Mouse (Mus musculus): Measurements from ENCODE around the gene Adcy5. TPM values are rescaled to one million over a fixed set of nuclear protein-coding genes. Genes with fewer than 3 reads are reported as not detected.

Adcy5 gene
- total RNA-seq, 2 experiments from 2014 or later = 78.7 to 83.5 TPM

- peak; percentile 37 to 60 for DNase-seq (ENCODE audit: low spot score in 2 of 2)
Observed at GRCm38 (mm10) chr16:35155391-35156305, 971 bp downstream of the Adcy5 start.

DNA sequence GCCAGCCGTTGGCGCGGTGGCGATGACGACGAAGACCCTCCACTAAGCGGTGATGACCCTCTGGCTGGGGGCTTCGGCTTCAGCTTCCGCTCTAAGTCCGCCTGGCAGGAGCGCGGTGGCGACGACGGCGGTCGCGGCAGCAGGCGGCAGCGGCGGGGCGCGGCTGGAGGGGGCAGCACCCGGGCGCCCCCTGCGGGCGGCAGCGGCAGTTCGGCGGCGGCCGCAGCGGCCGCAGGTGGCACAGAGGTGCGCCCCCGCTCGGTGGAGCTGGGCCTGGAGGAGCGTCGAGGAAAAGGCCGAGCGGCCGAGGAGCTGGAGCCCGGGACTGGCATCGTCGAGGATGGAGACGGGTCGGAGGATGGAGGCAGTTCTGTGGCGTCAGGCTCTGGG, 1.6 kb downstream of the Adcy5 start:
- DNase-seq (ENCODE audit: low spot score in 2 of 2) = peak in 1 of 2 experiments; percentile 39

DNA sequence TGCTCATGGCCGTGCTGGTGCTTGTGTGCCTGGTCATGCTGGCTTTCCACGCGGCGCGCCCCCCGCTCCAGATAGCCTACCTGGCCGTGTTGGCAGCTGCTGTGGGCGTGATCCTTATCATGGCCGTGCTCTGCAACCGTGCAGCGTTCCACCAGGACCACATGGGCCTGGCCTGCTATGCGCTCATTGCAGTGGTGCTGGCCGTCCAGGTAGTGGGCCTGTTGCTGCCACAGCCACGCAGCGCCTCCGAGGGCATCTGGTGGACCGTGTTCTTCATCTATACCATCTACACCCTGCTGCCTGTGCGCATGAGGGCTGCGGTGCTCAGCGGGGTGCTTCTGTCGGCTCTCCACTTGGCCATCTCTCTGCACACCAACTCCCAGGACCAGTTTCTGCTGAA, 2.2 kb downstream of the Adcy5 start:
- DNase-seq (ENCODE audit: low spot score in 2 of 2) = no peak

GRCm38 (mm10) chr16:35159532-35159931, 4.9 kb downstream of the Adcy5 start:
- DNase-seq (ENCODE audit: low spot score in 2 of 2) = no peak

- peak in 1 of 2 experiments; percentile 85 for DNase-seq (ENCODE audit: low spot score in 2 of 2)
Observed at GRCm38 (mm10) chr16:35159991-35160390, 5.3 kb downstream of the Adcy5 start.

- peak in 1 of 2 experiments; percentile 55 for DNase-seq (ENCODE audit: low spot score in 2 of 2)
Observed at GRCm38 (mm10) chr16:35164361-35165224, 9.9 kb downstream of the Adcy5 start.

DNA sequence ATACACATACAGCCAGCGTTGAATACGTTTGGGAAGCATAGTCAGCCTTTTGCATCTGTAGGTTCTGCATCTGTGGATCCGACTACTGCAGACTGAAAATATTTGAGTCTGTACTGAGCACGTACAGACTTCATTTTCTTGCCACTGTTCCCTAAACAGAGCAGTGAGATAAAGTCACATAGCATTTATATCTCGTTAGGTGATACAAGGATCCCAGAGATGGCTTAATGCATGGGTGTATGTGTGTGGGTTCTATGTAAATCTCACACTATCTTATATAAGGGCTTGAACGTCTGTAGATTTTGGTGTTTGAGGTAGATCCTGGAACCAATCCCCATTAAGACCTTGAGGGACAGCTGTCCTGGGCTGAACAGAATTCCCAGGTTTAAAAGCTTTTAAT, 10.7 kb downstream of the Adcy5 start:
- DNase-seq (ENCODE audit: low spot score in 2 of 2) = no peak

DNA sequence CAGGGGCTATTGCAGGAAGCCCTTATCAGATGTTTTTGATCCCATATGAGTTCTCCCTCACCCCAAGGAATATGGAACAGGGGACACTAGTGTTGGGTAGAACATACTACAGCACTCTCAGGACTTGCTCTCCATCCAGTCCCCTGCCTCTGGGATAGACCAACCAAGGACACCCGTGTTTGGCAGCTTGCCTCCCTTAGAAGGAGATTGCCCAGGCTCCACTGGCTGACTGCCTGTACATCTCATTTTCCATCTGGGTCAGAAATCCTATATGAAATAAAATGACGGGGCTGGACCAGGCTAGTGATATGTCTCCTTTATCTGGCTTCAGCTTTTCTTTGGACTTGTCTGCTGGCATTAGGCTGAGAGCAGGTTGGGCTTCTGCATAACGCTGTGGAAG, 11.1 kb downstream of the Adcy5 start:
- no peak for DNase-seq (ENCODE audit: low spot score in 2 of 2)

- no peak for DNase-seq (ENCODE audit: low spot score in 2 of 2)
Observed at GRCm38 (mm10) chr16:35169431-35169830, 14.8 kb downstream of the Adcy5 start.

GRCm38 (mm10) chr16:35172195-35172594, 17.5 kb downstream of the Adcy5 start:
- no peak for DNase-seq (ENCODE audit: low spot score in 2 of 2)

DNA sequence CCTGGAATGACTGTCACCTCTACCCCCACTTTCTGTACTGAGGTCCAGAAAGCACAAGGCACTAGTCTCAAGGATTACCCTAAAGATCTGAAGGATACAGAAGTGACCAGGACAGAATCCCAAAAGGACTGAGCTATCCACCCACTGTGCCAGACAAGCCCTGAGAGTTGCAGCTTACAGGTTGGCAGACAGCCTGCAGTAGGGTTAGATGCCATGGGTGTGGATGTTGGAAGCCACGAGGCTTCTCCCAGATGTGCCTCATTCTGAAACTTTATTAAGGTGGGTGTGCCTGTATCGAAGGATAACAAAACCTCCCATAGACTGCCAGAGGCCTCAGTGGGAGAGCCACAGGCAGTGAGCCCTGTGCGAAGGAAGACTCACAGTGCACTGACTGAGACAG, 23.8 kb downstream of the Adcy5 start:
- no peak for DNase-seq (ENCODE audit: low spot score in 2 of 2)

GRCm38 (mm10) chr16:35179082-35179481, 24.4 kb downstream of the Adcy5 start:
- peak in 1 of 2 experiments; percentile 43 for DNase-seq (ENCODE audit: low spot score in 2 of 2)

GRCm38 (mm10) chr16:35183161-35183560, 28.5 kb downstream of the Adcy5 start:
- DNase-seq (ENCODE audit: low spot score in 2 of 2) = peak in 1 of 2 experiments; percentile 51

- DNase-seq (ENCODE audit: low spot score in 2 of 2) = peak in 1 of 2 experiments; percentile 41
Observed at GRCm38 (mm10) chr16:35188111-35188510, 33.4 kb downstream of the Adcy5 start.

- no peak for DNase-seq (ENCODE audit: low spot score in 2 of 2)
Observed at GRCm38 (mm10) chr16:35189420-35190141, 34.9 kb downstream of the Adcy5 start.

GRCm38 (mm10) chr16:35190777-35191176, 36.1 kb downstream of the Adcy5 start:
- no peak for DNase-seq (ENCODE audit: low spot score in 2 of 2)

DNA sequence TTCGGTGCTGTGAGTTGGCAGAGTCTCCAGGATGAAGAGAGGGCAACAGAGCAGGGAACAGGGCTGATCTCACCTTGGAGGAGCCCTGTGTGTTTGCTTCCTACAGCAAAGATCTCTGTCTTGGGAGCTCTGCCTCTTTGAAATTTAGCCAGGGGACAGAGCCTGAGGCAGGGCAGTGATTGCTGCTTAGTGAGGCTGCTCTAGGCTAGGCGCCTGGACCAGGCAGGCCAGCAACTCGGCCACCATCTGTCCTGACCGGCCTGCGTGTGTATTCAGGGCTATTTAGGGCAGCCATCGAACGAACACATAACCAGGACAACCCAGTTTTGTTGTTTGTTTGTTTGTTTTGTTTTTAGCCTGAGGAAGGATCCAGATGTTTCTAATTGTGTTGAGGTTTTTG, 36.6 kb downstream of the Adcy5 start:
- no peak for DNase-seq (ENCODE audit: low spot score in 2 of 2)

- no peak for DNase-seq (ENCODE audit: low spot score in 2 of 2)
Observed at GRCm38 (mm10) chr16:35192471-35192870, 37.8 kb downstream of the Adcy5 start.

DNA sequence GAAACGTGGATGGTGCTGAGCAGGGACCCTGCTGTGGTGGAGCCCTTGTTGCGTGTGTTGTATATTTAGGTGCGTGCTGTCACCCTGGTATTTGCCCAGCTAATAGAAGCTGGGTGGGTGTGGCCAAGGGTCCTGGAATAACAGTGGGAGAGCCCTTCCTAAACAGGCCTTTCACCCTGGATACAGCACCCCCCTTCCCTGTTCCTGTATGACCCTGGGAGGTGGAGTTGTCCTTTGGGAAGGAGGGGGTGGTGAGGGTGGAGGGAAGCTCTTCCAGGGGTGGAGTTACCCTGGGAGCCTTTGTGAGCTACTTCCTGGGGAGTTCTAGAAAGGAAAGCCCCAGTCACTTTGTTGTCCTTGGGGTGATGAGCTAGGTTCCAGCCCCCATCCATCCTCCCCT, 38.7 kb downstream of the Adcy5 start:
- no peak for DNase-seq (ENCODE audit: low spot score in 2 of 2)

GRCm38 (mm10) chr16:35199721-35200431, 45.2 kb downstream of the Adcy5 start:
- no peak for DNase-seq (ENCODE audit: low spot score in 2 of 2)
